Mouse (Mus musculus) macrophage (primary cell): ENCODE results near the gene Fgb. TPM values are rescaled to one million over a fixed set of nuclear protein-coding genes. Genes with fewer than 3 reads are reported as not detected.

ENCODE experiments used
- H3K27ac ChIP-seq: fragments of 350-480 bp; formaldehyde crosslinking; 2 replicates; pipeline ENCODE4 v1.9.0; 2021
- H3K36me3 ChIP-seq: fragments of 350-480 bp; formaldehyde crosslinking; 2 replicates; pipeline ENCODE4 v1.9.0; 2021; ENCODE audit errors: inconsistent target
- H3K4me3 ChIP-seq: fragments of 350-480 bp; formaldehyde crosslinking; 2 replicates; pipeline ENCODE4 v1.9.0; 2021; ENCODE audit errors: inconsistent target
- H3K79me2 ChIP-seq: fragments of 350-480 bp; formaldehyde crosslinking; 2 replicates; pipeline ENCODE4 v1.9.0; 2021; ENCODE audit errors: inconsistent target
- WGBS: methylation state at CpG from one replicate; pipeline ENCODE4 v1.1.7; 2026; ENCODE audit warnings: inconsistent platforms; ENCODE audit not compliant: missing documents; 5-methylcytosine and 5-hydroxymethylcytosine counted together
- polyA plus RNA-seq: library from polyadenylated mRNA; stranded (reverse); fragments of 250-400 nt; gene quantifications from 3 replicates; pipeline ENCODE4 v1.2.4, GENCODE M21; 2018; ENCODE audit warnings: inconsistent platforms

Fgb gene
- polyA plus RNA-seq, 1 experiment from 2014 or later: not detected

DNA sequence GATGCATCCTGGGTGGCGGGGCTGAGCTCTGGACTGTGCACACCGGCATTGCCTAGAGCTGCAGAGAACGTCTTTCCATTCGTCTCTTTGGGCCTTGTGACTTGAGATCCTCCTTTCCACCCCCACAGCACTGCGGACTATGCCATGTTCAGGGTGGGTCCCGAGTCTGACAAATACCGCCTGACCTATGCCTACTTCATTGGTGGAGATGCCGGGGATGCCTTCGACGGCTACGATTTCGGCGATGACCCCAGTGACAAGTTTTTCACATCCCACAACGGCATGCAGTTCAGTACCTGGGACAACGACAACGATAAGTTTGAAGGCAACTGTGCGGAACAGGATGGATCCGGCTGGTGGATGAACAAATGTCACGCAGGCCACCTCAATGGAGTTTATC, 37.0 kb downstream of the Fgb start:
- no peaks in the 10 kb centered on the region for H3K36me3 ChIP-seq
- no peak overlapping the region for H3K4me3 ChIP-seq
- no peaks in the 10 kb centered on the region for H3K79me2 ChIP-seq
- WGBS: 91% methylated on average over 19 of the region's 19 CpGs
- no peak overlapping the region for H3K27ac ChIP-seq

DNA sequence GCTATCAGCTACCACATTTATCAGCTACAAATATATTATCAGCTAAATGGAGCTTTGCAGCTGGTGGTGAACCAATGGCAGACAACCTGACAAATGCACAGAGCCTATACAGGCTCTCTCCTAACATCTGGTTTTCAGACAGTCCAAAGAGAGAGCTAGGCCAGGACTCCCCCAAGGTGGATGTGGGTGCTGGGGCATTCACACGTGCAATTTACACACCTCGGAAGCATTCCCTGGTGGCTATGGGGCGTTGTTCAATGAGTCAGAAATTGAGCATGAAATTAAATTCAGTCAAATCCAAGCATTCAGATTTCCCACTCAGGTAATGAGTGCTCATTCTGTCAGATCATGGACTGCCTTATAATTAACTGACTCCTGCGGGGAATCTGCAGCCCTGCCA, 38.1 kb downstream of the Fgb start:
- no peak overlapping the region for H3K4me3 ChIP-seq
- H3K27ac ChIP-seq: no peak overlapping the region

GRCm38 (mm10) chr3:83011136-83011535, 38.5 kb downstream of the Fgb start:
- 93% methylated on average over 4 of the region's 4 CpGs for WGBS
- Histone ChIP-seq H3K79me2 (no peaks in the 10 kb centered on the region), H3K36me3 (no peaks in the 10 kb centered on the region), H3K27ac (no peak overlapping the region), H3K4me3 (no peak overlapping the region)

More for the DNA sequence above, 38.1 kb downstream of the Fgb start:
- Histone ChIP-seq H3K36me3 (no peaks in the 10 kb centered on the region), H3K79me2 (no peaks in the 10 kb centered on the region)
- WGBS: 86% methylated on average over 4 of the region's 4 CpGs

DNA sequence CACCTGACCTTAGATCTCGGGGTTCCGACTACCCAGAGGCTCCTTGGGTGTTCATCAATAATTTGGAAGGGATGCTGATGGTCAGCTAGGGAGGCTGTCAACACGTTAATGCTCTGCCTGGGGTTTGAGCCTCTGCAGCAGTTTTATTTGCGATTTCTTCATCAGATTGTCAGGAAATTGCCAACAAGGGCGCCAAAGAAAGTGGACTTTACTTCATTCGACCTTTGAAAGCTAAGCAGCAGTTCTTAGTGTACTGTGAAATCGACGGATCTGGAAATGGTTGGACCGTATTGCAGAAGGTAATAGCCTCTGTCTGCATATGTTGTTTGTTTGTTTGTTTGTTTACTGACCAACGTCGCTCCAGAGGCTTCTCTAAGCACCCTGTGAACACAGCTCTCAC, 39.4 kb downstream of the Fgb start:
- H3K27ac ChIP-seq: no peak overlapping the region
- WGBS: 74% methylated on average over 11 of the region's 11 CpGs
- no peak overlapping the region for H3K4me3 ChIP-seq

GRCm38 (mm10) chr3:83007557-83007956, 42.1 kb downstream of the Fgb start, which contains the start of gene Fgg:
TSS of gene Fgg (plus strand) at chr3:83007724.
- 74% methylated on average over 6 of the region's 7 CpGs for WGBS
- H3K27ac ChIP-seq: no peak within 1 kb of the TSS
- H3K79me2 ChIP-seq: no peaks in the 10 kb centered on the region
- H3K4me3 ChIP-seq: no peak within 1 kb of the TSS
- no peaks in the 10 kb centered on the region for H3K36me3 ChIP-seq

More for the DNA sequence above, 39.4 kb downstream of the Fgb start:
- Histone ChIP-seq H3K36me3 (no peaks in the 10 kb centered on the region), H3K79me2 (no peaks in the 10 kb centered on the region)

- WGBS: 94% methylated on average over 7 of the region's 7 CpGs
- Histone ChIP-seq H3K36me3 (no peaks in the 10 kb centered on the region), H3K27ac (no peak overlapping the region), H3K4me3 (no peak overlapping the region), H3K79me2 (no peaks in the 10 kb centered on the region)
Observed at GRCm38 (mm10) chr3:83004801-83005200, 44.9 kb downstream of the Fgb start.

DNA sequence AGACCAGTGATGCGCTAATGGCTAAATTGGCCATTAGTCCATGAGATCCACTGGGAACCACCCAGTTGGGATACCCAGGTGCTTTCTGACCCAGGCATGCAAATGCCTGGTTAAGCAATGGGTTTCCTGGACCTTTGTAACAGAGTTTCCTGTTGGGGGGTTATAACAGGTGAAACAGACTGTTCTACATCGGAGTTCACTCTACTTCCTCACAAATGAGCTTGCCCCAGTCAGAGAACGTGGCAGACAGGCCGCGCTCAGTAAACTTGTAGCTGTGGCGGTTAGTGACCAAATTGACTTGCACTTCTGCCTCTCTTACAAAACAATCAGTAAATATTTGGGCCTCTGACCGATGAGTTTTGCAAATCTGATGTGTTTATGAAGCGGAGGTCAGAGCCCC, 46.6 kb downstream of the Fgb start:
- no peaks in the 10 kb centered on the region for H3K79me2 ChIP-seq
- 71% methylated on average over 6 of the region's 8 CpGs for WGBS
- H3K27ac ChIP-seq: no peak overlapping the region
- no peaks in the 10 kb centered on the region for H3K36me3 ChIP-seq
- H3K4me3 ChIP-seq: no peak overlapping the region

DNA sequence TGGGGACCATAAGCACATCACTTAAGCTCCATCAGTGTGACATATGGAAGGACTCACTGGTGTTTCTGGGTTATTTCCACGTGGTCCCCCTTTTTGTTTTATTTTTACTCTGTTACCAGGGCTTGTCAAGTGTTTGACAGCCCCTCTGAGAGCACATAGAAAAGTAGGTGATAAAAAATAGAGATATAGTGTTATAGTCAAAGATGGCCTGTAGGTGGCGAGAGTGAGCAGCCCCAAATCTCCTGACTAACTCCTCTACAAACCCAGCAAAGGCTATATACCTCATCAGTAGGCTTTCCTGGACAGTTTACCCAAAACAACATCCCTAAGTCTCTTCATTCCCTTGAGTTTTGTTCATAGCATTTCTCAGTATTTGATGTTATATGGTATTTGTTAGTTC, 47.5 kb downstream of the Fgb start:
- no peaks in the 10 kb centered on the region for H3K79me2 ChIP-seq
- no peak overlapping the region for H3K27ac ChIP-seq
- H3K36me3 ChIP-seq: no peaks in the 10 kb centered on the region
- WGBS: 0% methylated on average over 2 of the region's 2 CpGs
- no peak overlapping the region for H3K4me3 ChIP-seq

GRCm38 (mm10) chr3:82999995-83000394, 49.7 kb downstream of the Fgb start:
- WGBS: 89% methylated on average over 9 of the region's 9 CpGs
- no peaks in the 10 kb centered on the region for H3K79me2 ChIP-seq
- no peak overlapping the region for H3K27ac ChIP-seq
- H3K4me3 ChIP-seq: no peak overlapping the region
- H3K36me3 ChIP-seq: no peaks in the 10 kb centered on the region

DNA sequence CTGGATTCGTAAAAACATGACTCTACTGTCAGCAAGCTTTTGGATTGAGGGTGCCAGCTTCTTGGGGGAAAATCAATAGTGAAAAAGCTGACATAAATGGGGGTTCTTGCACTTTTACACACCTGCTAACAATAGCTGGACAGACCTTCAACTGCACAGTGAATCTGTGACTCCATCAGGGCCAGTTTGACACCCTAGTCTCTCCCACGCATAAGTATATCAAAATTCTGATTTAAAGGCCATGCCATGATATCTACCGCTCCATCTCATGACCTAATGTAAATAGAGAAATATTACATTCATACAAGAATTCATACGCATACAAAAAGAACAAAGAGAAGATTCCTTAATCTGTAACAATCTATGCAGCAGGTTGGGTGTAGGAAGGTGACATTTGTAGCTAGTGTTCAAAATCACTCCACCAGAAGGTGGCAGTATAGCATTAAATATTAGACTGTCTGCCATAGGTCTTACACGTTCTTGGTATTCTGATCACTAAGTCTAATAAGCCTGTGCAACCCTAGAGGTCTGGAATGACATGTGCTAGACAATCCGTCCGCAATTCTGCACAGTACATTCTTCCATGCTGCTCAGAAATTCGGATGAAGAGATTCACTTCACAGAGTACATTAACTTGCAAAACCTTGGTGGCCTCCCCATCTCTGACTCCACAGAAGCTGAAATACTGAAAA, 50.7 kb downstream of the Fgb start:
- H3K27ac ChIP-seq: no peak overlapping the region
- 37% methylated on average over 8 of the region's 8 CpGs for WGBS
- no peaks in the 10 kb centered on the region for H3K79me2 ChIP-seq
- H3K36me3 ChIP-seq: no peaks in the 10 kb centered on the region
- H3K4me3 ChIP-seq: no peak overlapping the region

GRCm38 (mm10) chr3:82996656-82997055, 53.0 kb downstream of the Fgb start:
- Histone ChIP-seq H3K79me2 (no peaks in the 10 kb centered on the region), H3K27ac (no peak overlapping the region), H3K36me3 (no peaks in the 10 kb centered on the region), H3K4me3 (no peak overlapping the region)
- WGBS: 89% methylated on average over 3 of the region's 3 CpGs

GRCm38 (mm10) chr3:82995368-82995767, 54.3 kb downstream of the Fgb start:
- WGBS: 7% methylated on average over 23 of the region's 24 CpGs
- Histone ChIP-seq H3K4me3 (no peak overlapping the region), H3K27ac (no peak overlapping the region), H3K79me2 (no peaks in the 10 kb centered on the region), H3K36me3 (no peaks in the 10 kb centered on the region)

GRCm38 (mm10) chr3:82992956-82993355, 56.7 kb downstream of the Fgb start:
- no peaks in the 10 kb centered on the region for H3K36me3 ChIP-seq
- WGBS: 87% methylated on average over 6 of the region's 6 CpGs
- no peak overlapping the region for H3K27ac ChIP-seq
- H3K4me3 ChIP-seq: no peak overlapping the region
- H3K79me2 ChIP-seq: no peaks in the 10 kb centered on the region

DNA sequence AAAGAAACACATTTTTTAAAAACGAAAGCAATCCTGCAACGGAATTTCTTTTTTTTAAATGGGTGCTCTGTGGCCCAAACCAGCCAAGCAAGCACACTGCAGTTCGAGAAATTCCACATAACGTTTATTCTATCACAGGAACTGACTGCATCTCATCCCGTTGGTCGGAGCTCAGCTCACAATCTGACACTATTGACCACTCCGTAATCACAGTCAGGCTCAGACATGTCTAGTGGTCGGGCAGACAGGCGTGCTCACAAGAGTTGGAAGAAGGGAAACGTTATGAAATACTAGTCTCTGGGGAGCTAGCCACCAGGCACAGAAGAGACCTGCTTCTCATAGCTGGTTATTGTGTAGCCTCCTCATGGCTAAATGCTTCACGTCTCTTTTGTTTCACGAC, 57.7 kb downstream of the Fgb start:
- Histone ChIP-seq H3K36me3 (no peaks in the 10 kb centered on the region), H3K27ac (no peak overlapping the region), H3K4me3 (no peak overlapping the region), H3K79me2 (no peaks in the 10 kb centered on the region)
- 91% methylated on average over 12 of the region's 12 CpGs for WGBS
